Mouse (Mus musculus): Measurements from ENCODE around the gene Zfp189. TPM values are rescaled to one million over a fixed set of nuclear protein-coding genes. Genes with fewer than 3 reads are reported as not detected.

The Zfp189 gene
- polyA plus RNA-seq (2014; fragmentation: Illumina TruSeq; extraction: RNeasy Lipid Tissue Mini Kit (QIAGEN cat#74804); ENCODE audit: low read depth, low replicate concordance): 44.9 TPM

GRCm38 (mm10) chr4:49520572-49521340, at the start of gene Zfp189, which contains the start of gene Mrpl50:
TSS of gene Zfp189 (plus strand) at chr4:49521176.
TSS of gene Mrpl50 (minus strand) at chr4:49521093.

GRCm38 (mm10) chr4:49473435-49474100, 47.4 kb upstream of the Zfp189 start, which contains the start of gene Acnat1:
TSS of gene Acnat1 (minus strand) at chr4:49473912.

GRCm38 (mm10) chr4:49506386-49506785, 14.6 kb upstream of the Zfp189 start, which contains the start of gene Baat:
TSS of gene Baat (minus strand) at chr4:49506557.

GRCm38 (mm10) chr4:49549383-49549782, 28.4 kb downstream of the Zfp189 start, which contains the start of gene Aldob:
TSS of gene Aldob (minus strand) at chr4:49549546.

Other genes starting within 250 kb of the Zfp189 start
- gene Acnat2, start 113.0 kb upstream of the Zfp189 start, polyA plus RNA-seq (2014; fragmentation: Illumina TruSeq; extraction: RNeasy Lipid Tissue Mini Kit (QIAGEN cat#74804); ENCODE audit: low read depth, low replicate concordance): 0.45 TPM
- 0.53 TPM for gene Acnat1, start 47.3 kb upstream of the Zfp189 start, polyA plus RNA-seq (2014; fragmentation: Illumina TruSeq; extraction: RNeasy Lipid Tissue Mini Kit (QIAGEN cat#74804); ENCODE audit: low read depth, low replicate concordance)
- gene Baat, start 14.6 kb upstream of the Zfp189 start, polyA plus RNA-seq (2014; fragmentation: Illumina TruSeq; extraction: RNeasy Lipid Tissue Mini Kit (QIAGEN cat#74804); ENCODE audit: low read depth, low replicate concordance): not detected
- gene Mrpl50, start 83 bp upstream of the Zfp189 start, polyA plus RNA-seq (2014; fragmentation: Illumina TruSeq; extraction: RNeasy Lipid Tissue Mini Kit (QIAGEN cat#74804); ENCODE audit: low read depth, low replicate concordance): 19.7 TPM
- gene Aldob, start 28.4 kb downstream of the Zfp189 start, polyA plus RNA-seq (2014; fragmentation: Illumina TruSeq; extraction: RNeasy Lipid Tissue Mini Kit (QIAGEN cat#74804); ENCODE audit: low read depth, low replicate concordance): 2.4 TPM
- 42.7 TPM for gene Tmem246, start 76.7 kb downstream of the Zfp189 start, polyA plus RNA-seq (2014; fragmentation: Illumina TruSeq; extraction: RNeasy Lipid Tissue Mini Kit (QIAGEN cat#74804); ENCODE audit: low read depth, low replicate concordance)
- 38.8 TPM for gene Rnf20, start 110.8 kb downstream of the Zfp189 start, polyA plus RNA-seq (2014; fragmentation: Illumina TruSeq; extraction: RNeasy Lipid Tissue Mini Kit (QIAGEN cat#74804); ENCODE audit: low read depth, low replicate concordance)
- 411 TPM for gene Ppp3r2, start 160.8 kb downstream of the Zfp189 start, polyA plus RNA-seq (2014; fragmentation: Illumina TruSeq; extraction: RNeasy Lipid Tissue Mini Kit (QIAGEN cat#74804); ENCODE audit: low read depth, low replicate concordance)